Comparison of ENCODE assay signal across 22 mouse cellular contexts in the genomic region with DNA sequence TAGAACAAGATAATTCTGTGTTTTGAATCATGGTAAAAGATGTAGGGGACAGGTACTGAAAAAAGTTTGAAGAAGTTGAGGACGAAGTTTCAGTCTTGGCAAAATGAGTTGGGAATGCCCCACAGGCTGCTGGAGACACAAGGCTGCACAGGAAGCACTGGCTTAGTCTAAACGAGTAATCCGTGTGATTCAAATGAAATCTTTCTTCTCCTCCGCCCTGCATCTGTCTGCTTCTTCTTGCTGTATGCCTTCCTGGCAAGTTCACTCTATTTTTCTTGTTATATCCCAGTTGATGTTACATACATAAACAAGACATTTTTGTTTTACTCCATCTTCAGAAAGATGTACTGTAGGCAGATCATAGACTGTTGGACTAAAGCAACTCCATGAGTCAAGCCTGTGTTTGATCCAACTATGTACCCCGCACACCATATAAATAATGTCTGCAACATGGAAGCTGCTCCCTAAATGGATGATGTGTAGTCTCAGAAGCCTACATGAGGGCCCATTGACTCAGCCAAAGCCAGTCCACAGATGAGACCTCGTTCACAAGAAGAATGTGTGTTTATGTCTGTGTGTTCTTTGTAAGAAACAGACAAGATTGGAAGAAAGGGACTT.
"Had no signal": no experiment of that assay in that cellular context is flagged by ENCODE, and none has a peak within 500 bp of the region (broad histone marks: within the 10 kb centered on the region; RNA-seq: fewer than 3 reads in every experiment).

No protein-coding gene starts in this region.

- H3K27ac ChIP-seq: limb, embryonic 12.5 days; limb, embryonic 15.5 days; liver, embryonic 14.5 days; midbrain, embryonic 10.5 days; midbrain, embryonic 15.5 days; neural tube, embryonic 12.5 days; neural tube, embryonic 15.5 days had no signal

- DNase-seq: kidney, adult 18-20 months; kidney, adult 9 months; kidney, postnatal 14 days; kidney, postnatal 4 days; left cerebral cortex, postnatal 4 days; liver, postnatal 0 days; right cerebral cortex, adult 18-20 months; right cerebral cortex, postnatal 14 days; right cerebral cortex, postnatal 4 days; thymus, adult 18-20 months; thymus, postnatal 36 days had no signal

- ATAC-seq: inflammation-experienced regulatory T-cells, adult 6 months; intestine, embryonic 16.5 days; liver, postnatal 0 days; midbrain, embryonic 15.5 days had no signal

- H3K9ac ChIP-seq: limb, embryonic 12.5 days; limb, embryonic 15.5 days; liver, embryonic 14.5 days; liver, postnatal 0 days; midbrain, embryonic 15.5 days; neural tube, embryonic 12.5 days; neural tube, embryonic 15.5 days had no signal

- H3K27me3 ChIP-seq: limb, embryonic 12.5 days; limb, embryonic 15.5 days; megakaryocyte, embryonic 14.5 days; midbrain, embryonic 15.5 days; neural tube, embryonic 12.5 days; neural tube, embryonic 15.5 days had no signal

- H3K36me3 ChIP-seq: limb, embryonic 12.5 days; limb, embryonic 15.5 days; midbrain, embryonic 10.5 days; midbrain, embryonic 15.5 days; neural tube, embryonic 12.5 days; neural tube, embryonic 15.5 days had no signal

- H3K4me1 ChIP-seq: limb, embryonic 12.5 days; limb, embryonic 15.5 days; megakaryocyte, embryonic 14.5 days; midbrain, embryonic 10.5 days; midbrain, embryonic 15.5 days; neural tube, embryonic 12.5 days; neural tube, embryonic 15.5 days had no signal

- H3K4me2 ChIP-seq: limb, embryonic 12.5 days; limb, embryonic 15.5 days; liver, embryonic 11.5 days; midbrain, embryonic 15.5 days; neural tube, embryonic 12.5 days; neural tube, embryonic 15.5 days had no signal

- H3K9me3 ChIP-seq: limb, embryonic 12.5 days; limb, embryonic 15.5 days; megakaryocyte, embryonic 14.5 days; midbrain, embryonic 10.5 days; midbrain, embryonic 15.5 days; neural tube, embryonic 12.5 days; neural tube, embryonic 15.5 days had no signal

- H3K4me3 ChIP-seq: limb, embryonic 12.5 days; limb, embryonic 15.5 days; megakaryocyte, embryonic 14.5 days; midbrain, embryonic 10.5 days; midbrain, embryonic 15.5 days; neural tube, embryonic 12.5 days; neural tube, embryonic 15.5 days had no signal
